Mouse (Mus musculus): ENCODE data around the gene Ncstn.

Ncstn gene

DNA sequence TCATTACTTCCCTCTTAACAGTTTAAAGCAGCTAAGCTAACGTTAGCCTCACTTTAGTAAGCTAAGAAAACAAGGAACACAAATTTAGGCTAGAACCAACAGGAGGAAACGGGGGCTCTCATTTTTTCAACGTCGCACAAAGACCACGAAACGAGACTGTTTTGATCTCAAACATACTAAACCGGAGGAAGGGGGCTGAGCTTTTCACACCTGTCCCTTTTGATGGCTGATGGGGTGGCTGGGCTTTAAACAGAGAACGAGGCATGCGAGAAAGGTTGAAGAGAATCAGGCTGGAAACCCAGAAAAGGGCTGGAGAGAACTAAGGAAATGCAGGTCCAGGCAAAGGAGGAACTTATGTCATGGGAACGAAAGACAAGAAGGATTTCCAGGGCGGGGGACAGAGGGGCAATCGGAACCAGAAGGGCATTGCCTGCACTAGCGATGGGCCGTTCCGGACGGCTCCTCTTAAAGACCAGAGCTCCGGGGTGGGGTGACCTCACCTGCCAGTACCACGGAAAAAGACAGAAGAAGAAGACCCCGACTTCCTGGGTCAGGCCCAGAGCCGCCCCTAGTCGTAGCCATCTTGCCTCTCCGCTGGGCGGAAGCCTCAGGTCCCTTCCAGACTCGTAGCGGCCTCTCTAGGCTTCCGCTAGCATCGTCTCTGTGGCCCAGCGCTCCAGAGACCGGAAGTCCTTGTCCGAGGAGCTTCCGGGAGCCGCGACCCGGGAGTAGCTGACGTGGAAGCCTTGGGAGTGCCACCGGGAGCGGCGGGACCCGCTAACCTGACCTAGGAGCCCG is at the start of gene Ncstn, which contains the start of gene Copa:
Gene Ncstn, minus strand, starts transcription at position 695 of the 798 bp plus-strand sequence.
Gene Copa, plus strand, starts transcription at position 429 of the 798 bp plus-strand sequence.
- peak; percentile 94 to 96 for DNase-seq (ENCODE audit: low spot score in 2 of 2)

- no peak for DNase-seq (ENCODE audit: low spot score in 2 of 2)
These were observed 49.7 kb upstream of the Ncstn start for GRCm38 (mm10) chr1:172132319-172132718.

DNA sequence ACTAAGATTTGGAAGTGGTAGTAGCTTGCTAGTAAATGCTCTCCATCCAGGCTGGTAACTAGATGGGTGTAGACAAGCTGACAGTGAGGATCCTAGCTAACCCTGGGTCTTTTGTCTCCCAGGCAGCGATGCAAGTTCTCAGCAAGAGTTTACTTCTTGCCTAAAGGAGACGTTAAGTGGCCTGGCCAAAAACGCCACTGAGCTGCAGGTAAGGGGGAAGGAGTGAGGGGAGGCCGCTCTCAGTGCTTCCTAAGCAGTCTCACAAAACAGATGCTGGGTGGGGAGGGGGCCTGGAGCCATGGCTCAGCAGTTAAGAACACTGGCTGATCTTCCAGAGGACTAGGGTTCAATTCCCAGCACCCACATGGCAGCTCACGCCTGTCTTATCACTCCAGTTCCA is 47.2 kb upstream of the Ncstn start:
- DNase-seq (ENCODE audit: low spot score in 2 of 2) = no peak

DNA sequence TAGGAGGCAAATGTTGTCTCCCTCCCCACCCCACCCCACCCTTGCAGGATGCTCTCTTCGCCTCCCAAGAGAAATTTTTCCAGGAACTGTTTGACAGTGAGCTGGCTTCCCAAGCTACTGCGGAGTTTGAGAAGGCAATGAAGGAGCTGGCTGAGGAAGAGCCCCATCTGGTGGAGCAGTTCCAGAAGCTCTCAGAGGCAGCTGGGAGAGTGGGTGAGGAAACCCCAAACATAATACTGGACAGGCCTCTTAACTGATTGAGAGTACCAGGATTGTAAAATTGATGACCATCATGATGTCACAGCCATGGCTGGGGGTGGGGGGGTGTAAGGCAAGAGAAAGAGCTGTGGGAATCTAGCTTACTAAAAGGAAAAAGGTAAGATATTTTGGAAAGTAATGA is 46.5 kb upstream of the Ncstn start:
- DNase-seq (ENCODE audit: low spot score in 2 of 2) = peak; percentile 50 to 59

GRCm38 (mm10) chr1:172128563-172128962 is 46.0 kb upstream of the Ncstn start:
- no peak for DNase-seq (ENCODE audit: low spot score in 2 of 2)

GRCm38 (mm10) chr1:172127487-172127886 is 44.9 kb upstream of the Ncstn start:
- no peak for DNase-seq (ENCODE audit: low spot score in 2 of 2)

- peak; percentile 86 to 88 for DNase-seq (ENCODE audit: low spot score in 2 of 2)
These were observed 44.1 kb upstream of the Ncstn start, which contains the start of gene Pex19 for GRCm38 (mm10) chr1:172126376-172127347. TSS of gene Pex19 (plus strand) at chr1:172126755.

DNA sequence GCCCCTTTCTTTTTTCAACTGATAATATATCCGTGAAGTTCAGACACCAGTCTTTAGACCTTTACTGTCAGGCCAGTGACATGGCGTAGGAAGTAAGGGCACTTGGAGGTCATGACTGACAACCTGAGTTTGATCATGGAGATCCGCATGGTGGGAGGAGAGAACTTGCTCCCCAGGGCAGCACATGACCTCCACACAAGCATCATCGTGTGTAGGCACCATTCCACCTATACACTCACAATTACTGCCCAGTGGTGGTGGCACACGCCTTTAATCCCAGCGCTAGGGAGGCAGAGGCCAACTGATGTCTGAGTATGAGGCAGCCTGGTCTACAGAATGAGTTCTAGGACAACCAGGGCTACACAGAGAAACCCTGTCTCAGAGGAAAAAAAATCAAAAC is 42.0 kb upstream of the Ncstn start:
- DNase-seq (ENCODE audit: low spot score in 2 of 2) = no peak

- no peak for DNase-seq (ENCODE audit: low spot score in 2 of 2)
These were observed 40.1 kb upstream of the Ncstn start for GRCm38 (mm10) chr1:172122671-172123070.

DNA sequence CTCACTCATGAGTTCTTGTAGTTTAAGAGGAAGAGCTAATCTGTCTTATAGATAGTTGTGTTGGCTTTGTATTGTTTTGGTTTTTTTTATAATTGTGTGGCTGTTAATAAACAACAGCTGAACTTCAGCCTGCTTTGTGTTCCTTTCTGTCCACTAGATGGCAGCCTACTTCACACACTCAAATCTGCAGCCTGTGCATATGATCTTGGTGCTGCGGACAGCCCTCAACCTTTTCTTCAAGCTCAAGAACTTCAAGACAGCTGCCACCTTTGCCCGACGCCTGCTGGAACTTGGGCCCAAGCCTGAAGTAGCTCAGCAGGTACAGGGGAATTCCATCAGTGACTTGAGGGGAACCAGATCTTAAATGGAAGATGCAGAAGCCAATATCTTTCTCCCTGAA is 37.1 kb upstream of the Ncstn start:
- DNase-seq (ENCODE audit: low spot score in 2 of 2) = peak in 1 of 2 experiments; percentile 60

- no peak for DNase-seq (ENCODE audit: low spot score in 2 of 2)
These were observed 36.5 kb upstream of the Ncstn start for GRCm38 (mm10) chr1:172119100-172119499.

- no peak for DNase-seq (ENCODE audit: low spot score in 2 of 2)
These were observed 34.4 kb upstream of the Ncstn start for GRCm38 (mm10) chr1:172116948-172117347.

DNA sequence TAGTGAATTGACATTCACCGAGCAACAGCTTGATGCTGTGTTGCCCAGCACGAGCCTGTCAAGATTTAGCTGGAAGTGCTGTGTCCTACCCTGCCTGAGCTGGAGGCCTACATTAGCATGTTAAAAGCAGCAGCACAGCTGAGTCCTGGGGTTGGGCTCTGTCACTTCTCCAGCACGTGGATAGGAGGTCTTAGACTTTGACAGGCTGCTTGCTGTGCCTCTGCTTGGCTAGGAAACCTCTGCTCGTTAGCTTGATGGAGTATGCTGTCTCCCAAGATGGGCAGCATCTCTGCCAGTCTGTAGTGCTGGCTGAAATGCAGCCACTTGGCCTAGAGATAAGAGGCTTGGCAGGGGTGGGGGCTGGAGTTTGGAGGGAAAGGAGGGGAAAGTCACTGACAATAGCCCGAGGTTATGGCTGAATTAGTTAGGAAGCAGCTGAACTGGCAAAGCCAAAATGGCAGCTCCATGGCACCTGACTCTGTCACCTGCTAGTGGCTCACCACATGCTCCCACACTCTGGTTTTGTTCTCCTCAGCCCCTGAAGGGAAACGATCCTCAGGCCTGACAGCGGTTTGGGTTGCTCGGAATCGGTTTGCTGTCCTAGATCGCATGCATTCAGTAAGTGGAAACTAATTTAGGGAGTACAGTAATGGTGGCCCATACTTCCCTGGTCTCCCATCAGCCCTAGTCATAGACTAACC is 25.3 kb upstream of the Ncstn start:
- no peak for DNase-seq (ENCODE audit: low spot score in 2 of 2)

- DNase-seq (ENCODE audit: low spot score in 2 of 2) = no peak
These were observed 22.5 kb upstream of the Ncstn start for GRCm38 (mm10) chr1:172105101-172105500.

- no peak for DNase-seq (ENCODE audit: low spot score in 2 of 2)
These were observed 21.0 kb upstream of the Ncstn start for GRCm38 (mm10) chr1:172103619-172104018.

DNA sequence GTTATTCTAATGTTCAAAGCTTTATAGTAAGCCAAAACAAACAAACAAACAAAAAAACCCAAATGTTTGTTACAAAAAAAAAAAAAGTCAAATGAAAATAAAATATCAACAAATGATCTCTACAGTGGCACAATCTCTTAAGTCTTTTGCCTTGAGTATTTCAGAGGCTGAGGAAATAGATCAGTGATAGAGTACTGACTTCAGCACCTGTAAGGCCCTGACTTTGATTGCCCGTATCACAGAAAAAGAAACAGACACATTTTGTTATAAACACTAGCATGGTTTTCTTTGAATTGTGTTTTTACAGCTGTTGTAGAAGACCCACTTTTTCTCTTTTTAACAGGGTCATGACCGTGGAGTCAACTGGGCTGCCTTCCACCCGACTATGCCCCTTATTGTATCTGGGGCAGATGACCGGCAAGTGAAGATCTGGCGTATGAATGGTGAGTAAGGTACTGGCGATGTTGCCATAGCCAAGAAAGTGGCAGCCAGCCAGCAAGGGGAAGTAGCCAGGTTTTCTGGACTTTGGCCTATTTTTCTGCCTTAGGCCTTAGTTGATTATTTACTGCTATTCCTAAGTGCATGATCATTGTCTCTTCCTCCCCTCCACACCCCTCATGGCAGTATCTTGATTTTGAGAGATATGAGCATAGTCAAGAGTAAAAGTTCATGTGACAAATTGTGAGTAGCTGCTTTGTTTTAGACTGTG is 16.9 kb upstream of the Ncstn start:
- DNase-seq (ENCODE audit: low spot score in 2 of 2) = no peak

- no peak for DNase-seq (ENCODE audit: low spot score in 2 of 2)
These were observed 12.6 kb upstream of the Ncstn start for GRCm38 (mm10) chr1:172095202-172095601.

DNA sequence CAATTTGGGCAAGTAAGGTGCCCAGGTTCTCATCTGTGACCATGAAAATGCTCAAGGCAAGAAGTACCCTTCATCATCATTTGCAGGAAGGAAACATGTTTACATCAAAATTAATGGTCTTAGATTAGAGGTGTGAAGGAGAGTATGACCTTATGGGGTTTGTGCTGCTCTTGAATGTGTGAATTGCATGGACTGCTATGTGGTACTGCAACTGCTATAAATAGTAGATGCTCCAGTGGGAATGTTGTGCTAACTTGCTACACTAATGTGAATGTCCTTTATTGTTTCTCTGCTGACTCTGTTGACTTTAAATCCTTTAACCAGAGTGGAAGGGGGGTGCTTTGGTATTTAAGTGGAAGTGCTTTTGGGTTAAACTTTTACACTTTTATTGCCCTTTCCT is 11.7 kb upstream of the Ncstn start:
- no peak for DNase-seq (ENCODE audit: low spot score in 2 of 2)

DNA sequence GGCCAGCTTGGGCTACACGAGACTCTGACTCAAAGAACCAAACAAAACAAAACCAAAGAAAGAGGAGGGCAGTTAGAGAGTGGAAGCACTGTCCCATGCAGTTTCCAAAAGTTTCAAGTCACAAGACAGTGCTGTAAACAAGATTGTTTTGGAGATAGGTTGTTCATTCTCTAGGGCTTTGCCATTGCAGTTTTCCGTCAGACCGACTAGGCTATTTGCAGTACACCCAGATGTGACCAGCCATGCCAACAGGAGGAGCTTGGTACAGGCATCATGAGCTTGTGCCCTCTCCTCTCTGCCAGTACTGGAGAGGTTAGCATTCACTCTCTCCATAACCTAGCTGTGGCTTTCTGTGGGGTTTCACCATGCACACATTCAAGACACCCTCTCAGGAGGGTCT is 10.9 kb upstream of the Ncstn start:
- DNase-seq (ENCODE audit: low spot score in 2 of 2) = no peak

DNA sequence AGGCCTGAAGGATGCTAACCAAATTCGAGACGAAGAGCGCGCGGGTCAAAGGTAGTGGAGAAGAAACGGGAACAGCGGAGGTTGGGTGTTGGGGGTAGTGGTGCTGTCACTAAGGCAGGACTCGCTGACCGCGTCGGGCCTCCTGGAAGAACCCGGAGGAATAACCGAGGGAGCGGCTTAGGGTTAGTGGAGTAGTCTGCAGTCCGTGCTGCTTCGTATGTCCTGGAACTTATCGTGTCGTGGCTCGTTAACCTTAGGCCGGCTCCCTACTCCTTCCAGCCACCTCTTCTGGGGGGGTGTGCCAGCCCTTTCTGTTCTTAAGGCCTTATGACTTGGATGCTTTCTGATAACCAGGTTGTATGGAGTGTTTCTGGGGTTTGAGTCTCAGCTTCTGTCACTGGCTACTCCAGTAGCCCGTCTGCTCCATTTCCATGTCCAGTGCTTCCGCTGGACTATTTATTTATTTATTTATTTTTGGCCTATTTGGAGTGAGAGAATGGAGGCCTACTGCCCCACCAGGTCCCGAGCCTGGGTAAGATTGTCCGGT is 377 bp upstream of the Ncstn start:
- no peak for DNase-seq (ENCODE audit: low spot score in 2 of 2)

DNA sequence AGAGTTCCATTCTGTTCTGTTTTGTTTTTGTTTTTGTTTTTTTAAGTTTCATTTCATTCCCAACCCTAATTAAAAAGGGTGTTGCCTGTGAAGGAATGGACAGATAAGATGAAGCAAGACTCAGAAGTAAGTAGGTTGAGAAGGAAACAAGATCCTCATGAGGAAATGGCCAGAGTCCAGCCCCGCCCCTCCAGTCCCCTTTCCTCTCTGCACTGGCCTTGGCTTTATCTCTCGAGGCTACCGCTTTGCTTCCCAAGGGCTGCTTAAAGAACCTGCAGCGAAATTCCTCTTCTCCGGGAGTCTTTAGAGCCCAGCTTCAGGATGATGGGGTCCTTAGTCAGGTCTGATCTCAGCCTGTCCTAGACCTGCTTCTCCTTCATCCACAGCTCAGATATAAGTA is 4.6 kb downstream of the Ncstn start:
- no peak for DNase-seq (ENCODE audit: low spot score in 2 of 2)
